Mouse (Mus musculus): ENCODE measurements around the gene Phyhd1. TPM values are rescaled to one million over a fixed set of nuclear protein-coding genes. Genes with fewer than 3 reads are reported as not detected.

Phyhd1 gene
- total RNA-seq, 1 experiment from 2014 or later: 4.2 TPM

GRCm38 (mm10) chr2:30327276-30327675 lies 61.3 kb downstream of the Phyhd1 start:
- no peak for ATAC-seq (replicated peaks; ENCODE audit: insufficient number of reproducible peaks, low FRiP score, low TSS enrichment, poor library complexity, severe bottlenecking)

GRCm38 (mm10) chr2:30328791-30329190 lies 62.8 kb downstream of the Phyhd1 start:
- no peak for ATAC-seq (replicated peaks; ENCODE audit: insufficient number of reproducible peaks, low FRiP score, low TSS enrichment, poor library complexity, severe bottlenecking)

Other genes starting within 250 kb of the Phyhd1 start
- gene Wdr34, start 217.3 kb upstream of the Phyhd1 start, total RNA-seq (2017): not detected in 3 replicates
- gene Set, start 208.8 kb upstream of the Phyhd1 start, total RNA-seq (2017): 427 to 462 TPM (median 441 TPM) in 3 replicates
- 0.38 to 1.1 TPM (median 0.39 TPM) in 3 replicates for gene Pkn3, start 188.5 kb upstream of the Phyhd1 start, total RNA-seq (2017)
- 2.6 to 7.1 TPM (median 6.6 TPM) in 3 replicates for gene Zdhhc12, start 172.6 kb upstream of the Phyhd1 start, total RNA-seq (2017)
- gene Zer1, start 141.6 kb upstream of the Phyhd1 start, total RNA-seq (2017): 10.0 to 26.5 TPM (median 12.6 TPM) in 3 replicates
- 33.8 to 54.8 TPM (median 52.4 TPM) in 3 replicates for gene Tbc1d13, start 132.5 kb upstream of the Phyhd1 start, total RNA-seq (2017)
- gene Endog, start 94.7 kb upstream of the Phyhd1 start, total RNA-seq (2017): 2.9 to 7.7 TPM (median 3.3 TPM) in 3 replicates
- 5.2 to 12.6 TPM (median 8.4 TPM) in 3 replicates for gene Spout1, start 87.7 kb upstream of the Phyhd1 start, total RNA-seq (2017)
- 1.2 to 4.5 TPM (median 2.9 TPM) in 3 replicates for gene Kyat1, start 60.4 kb upstream of the Phyhd1 start, total RNA-seq (2017)
- 8.1 to 13.5 TPM (median 9.8 TPM) in 3 replicates for gene Lrrc8a, start 28.5 kb upstream of the Phyhd1 start, total RNA-seq (2017)
- 1.8 to 2.0 TPM in 2 of 3 replicates, not detected in the other for gene Gm28035, start 25.6 kb upstream of the Phyhd1 start, total RNA-seq (2017)
- gene Gm28038, start 14.8 kb downstream of the Phyhd1 start, total RNA-seq (2017): not detected in 3 replicates
- 9.3 to 14.3 TPM (median 11.0 TPM) in 3 replicates for gene Dolk, start 20.1 kb downstream of the Phyhd1 start, total RNA-seq (2017)
- gene Nup188, start 20.2 kb downstream of the Phyhd1 start, total RNA-seq (2017): 13.8 to 16.5 TPM (median 16.0 TPM) in 3 replicates
- gene Sh3glb2, start 93.1 kb downstream of the Phyhd1 start, total RNA-seq (2017): 34.7 to 65.9 TPM (median 40.3 TPM) in 3 replicates
- gene Miga2, start 98.0 kb downstream of the Phyhd1 start, total RNA-seq (2017): 6.9 to 14.1 TPM in 2 of 3 replicates, not detected in the other
- gene Dolpp1, start 126.1 kb downstream of the Phyhd1 start, total RNA-seq (2017): 11.3 to 25.4 TPM (median 19.3 TPM) in 3 replicates
- gene Crat, start 149.6 kb downstream of the Phyhd1 start, total RNA-seq (2017): 5.1 to 16.4 TPM (median 6.8 TPM) in 3 replicates
- 23.0 to 45.8 TPM (median 34.5 TPM) in 3 replicates for gene Ptpa, start 149.8 kb downstream of the Phyhd1 start, total RNA-seq (2017)
- 0.29 to 1.8 TPM (median 1.7 TPM) in 3 replicates for gene Ier5l, start 208.0 kb downstream of the Phyhd1 start, total RNA-seq (2017)